Mouse (Mus musculus) urinary bladder, postnatal 25 days (tissue): ENCODE results near the gene Psmd11.
"Not testable (repeated sequence)": the region's sequence is repeated elsewhere in the genome, so short reads cannot be mapped to it uniquely, and the experiment has no call there.

Source experiments
- DNase-seq: peaks from one replicate; pipeline ENCODE4 v3.0.0; 2022; ENCODE audit warnings: low spot score

The Psmd11 gene

GRCm38 (mm10) chr11:80428381-80429008 lies at the start of gene Psmd11:
Psmd11 (plus strand) TSS chr11:80428615.
- peak; percentile 89 for DNase-seq

DNA sequence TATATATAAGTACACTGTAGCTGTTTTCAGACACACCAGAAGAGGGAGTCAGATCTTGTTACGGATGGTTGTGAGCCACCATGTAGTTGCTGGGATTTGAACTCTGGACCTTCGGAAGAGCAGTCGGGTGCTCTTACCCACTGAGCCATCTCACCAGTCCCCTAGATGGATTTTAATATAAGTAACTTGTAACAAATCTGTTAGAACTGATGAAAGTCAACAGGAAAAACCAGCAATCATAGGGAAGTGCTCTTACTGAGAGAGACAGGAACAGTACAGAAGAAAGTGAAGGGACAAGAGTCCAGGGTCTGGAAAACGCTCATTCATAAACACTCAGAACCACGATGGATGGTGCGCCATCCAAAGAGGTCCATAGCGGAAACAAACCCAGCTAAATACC lies 49.2 kb upstream of the Psmd11 start:
- not testable (repeated sequence) for DNase-seq

DNA sequence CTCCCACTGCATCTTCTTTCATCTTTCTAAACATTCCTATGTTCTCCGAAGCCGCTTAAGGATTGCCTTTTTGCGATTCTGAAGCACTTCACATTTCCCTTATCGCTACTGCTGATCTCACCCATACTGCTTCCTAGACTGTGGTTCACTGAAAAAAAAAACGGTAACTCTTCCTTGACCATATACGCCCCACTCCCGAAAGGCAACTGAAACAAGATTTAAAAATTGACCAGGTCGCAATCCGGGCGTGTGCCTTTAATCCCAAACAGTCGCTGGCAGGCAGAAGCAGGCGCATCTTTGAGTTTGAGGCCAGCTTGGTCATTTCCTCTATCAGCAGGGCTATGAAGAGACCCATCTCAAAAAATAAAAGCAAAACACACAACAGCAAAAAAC lies 45.8 kb upstream of the Psmd11 start:
- peak; percentile 19 for DNase-seq

DNA sequence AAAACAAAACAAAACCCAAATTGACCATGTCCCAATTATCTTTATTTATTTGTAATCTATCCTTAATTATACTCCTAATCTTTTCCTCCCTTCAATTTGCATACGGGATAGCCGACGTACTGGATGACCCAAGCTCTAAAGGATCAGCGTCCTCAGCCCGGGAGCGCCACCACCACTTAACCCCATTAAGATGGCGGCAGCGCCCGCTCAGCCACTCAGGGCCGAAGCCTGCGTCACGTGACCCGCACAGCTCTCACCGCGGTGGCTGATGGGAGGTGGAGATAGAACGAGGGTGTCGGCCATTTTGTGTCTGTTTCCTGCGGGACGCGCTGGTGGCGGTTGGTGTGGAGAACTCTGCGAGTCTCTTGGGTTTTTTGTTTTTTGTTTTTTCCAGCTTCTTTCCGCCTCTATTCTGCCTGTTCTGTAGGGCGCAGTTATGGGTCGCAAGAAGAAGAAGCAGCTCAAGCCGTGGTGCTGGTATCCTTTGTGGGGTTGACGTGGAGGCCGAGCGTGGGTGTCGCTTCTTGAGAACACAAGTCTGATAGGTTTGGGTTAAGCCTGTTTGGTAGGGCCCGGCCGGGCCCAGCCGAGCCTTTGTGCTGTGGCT lies 45.3 kb upstream of the Psmd11 start, which contains the start of gene Zfp207:
Gene Zfp207, plus strand, starts transcription at position 261 of the 607 bp plus-strand sequence.
- peak; percentile 94 for DNase-seq

DNA sequence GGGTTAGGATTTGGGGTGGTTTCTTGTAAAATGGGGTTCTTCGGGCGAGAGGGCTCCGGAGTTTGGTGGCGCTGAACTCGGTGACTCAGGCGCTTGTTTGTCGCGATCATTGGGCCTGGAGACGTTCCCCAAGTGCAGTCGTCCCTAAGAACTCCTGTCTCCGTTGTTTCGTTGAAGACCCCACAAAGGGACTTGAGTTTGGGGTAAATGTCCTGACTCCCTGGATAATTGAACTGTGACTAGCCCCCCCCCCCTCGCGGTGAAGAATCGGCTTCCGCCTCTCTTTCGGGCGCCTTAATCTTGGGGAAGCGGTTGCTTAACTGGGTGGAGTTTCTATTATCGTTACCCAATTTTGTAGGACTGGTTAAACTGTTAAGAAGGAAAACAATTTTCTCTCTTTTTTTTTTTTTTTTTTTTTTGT lies 44.8 kb upstream of the Psmd11 start:
- DNase-seq, result no peak

- DNase-seq, result no peak
Measured at GRCm38 (mm10) chr11:80384461-80384860, 44.0 kb upstream of the Psmd11 start.

DNA sequence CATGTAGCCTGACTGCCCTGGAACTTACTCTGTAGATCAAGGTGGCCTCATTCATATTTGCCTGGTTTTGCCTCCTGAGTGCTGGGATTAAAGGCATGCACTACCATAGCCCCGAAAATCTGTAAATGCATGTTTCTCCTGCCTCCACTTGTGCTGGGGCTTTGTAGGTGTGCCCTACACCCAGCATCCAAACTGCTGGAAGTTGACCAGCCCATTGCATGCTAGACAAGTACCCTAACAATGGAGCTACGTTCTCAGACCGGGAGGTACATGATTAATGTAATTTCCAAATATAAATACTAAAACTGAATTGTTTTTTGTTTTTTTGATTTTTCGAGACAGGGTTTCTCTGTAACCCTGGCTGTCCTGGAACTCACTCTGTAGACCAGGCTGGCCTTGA lies 43.4 kb upstream of the Psmd11 start:
- no peak for DNase-seq

DNA sequence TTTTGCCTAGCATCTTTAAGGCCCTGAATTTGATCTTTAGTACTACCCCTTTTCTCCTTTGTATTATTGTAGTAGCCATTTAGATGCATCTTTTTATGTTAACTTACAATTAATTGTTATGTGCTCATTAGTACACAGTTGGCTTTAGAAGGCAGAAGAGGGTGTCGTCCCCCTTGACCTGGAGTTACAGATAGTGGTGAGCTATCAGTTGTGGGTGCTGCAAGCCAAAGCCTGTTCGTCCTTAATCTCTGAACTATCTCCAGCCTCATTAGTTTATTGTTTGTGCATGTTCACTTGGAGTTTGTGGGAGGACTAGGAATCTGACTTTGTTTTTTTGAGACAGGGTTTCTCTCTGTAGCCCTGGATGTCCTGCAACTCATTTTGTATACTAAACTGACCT lies 41.6 kb upstream of the Psmd11 start:
- no peak for DNase-seq

DNA sequence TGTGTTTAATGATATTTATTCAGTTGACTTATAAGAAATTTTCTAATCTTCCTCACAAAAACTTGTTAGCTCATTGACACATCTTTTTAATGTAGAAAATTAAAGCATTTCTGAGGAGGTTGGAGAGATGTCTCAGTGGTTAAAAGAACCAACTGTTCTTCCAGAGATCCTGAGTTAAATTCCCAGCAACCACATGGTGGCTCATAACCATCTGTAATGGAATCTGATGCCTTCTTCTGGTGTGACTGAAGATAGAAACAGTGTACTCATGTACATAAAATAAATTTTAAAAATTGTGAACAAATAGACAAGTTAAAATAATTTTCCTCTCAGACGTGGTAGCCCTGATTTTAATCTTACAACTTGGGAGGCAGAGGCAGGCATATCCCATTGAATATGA lies 38.5 kb upstream of the Psmd11 start:
- DNase-seq, result no peak

DNA sequence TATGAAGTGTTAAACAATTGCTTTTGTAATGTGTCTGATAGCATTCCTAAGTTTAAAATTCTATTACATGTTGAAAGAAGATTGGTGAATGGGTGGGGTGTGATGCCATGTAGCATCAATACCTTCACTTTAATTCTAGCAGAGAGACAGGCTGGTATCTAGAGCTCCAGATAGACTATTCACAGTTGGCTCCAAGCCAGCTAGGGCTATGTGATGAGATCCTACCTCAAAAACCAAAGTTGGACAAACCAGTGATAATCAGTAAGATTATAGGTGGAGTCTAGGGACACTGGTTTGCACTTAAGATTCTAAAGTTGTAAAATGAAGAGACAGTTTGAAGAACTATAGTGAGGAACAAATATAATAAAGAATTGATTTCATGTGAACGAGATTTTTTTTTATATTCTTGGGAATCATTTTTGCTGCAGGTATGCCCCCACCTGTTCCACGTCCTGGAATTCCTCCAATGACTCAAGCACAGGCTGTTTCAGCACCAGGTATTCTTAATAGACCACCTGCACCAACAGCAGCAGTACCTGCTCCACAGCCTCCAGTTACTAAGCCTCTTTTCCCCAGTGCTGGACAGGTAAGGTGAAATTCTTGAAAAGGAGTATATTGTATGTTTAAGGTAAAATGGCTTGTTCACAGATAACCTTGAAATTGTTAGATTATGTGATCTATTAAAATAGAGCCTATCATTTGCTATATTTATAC lies 36.9 kb upstream of the Psmd11 start:
- no peak for DNase-seq

- no peak for DNase-seq
Measured at GRCm38 (mm10) chr11:80395930-80396329, 32.5 kb upstream of the Psmd11 start.

- DNase-seq, result no peak
Measured at GRCm38 (mm10) chr11:80396617-80397016, 31.8 kb upstream of the Psmd11 start.

DNA sequence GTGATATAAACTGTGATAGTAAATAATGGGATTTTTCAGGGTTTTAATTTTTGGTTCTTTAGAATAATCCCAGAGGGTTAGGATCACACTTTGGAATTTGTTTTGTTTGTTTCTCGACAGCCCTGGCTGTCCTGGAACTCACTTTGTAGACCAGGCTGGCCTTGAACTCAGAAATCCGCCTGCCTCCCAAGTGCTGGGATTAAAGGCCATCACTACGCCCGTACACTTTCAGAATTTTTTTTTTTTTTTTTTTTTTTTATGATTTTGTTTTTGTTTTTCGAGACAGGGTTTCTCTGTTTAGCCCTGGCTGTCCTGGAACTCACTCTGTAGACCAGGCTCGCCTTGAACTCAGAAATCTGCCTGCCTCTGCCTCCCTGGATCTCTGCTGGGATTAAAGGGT lies 20.5 kb upstream of the Psmd11 start:
- not testable (repeated sequence) for DNase-seq

DNA sequence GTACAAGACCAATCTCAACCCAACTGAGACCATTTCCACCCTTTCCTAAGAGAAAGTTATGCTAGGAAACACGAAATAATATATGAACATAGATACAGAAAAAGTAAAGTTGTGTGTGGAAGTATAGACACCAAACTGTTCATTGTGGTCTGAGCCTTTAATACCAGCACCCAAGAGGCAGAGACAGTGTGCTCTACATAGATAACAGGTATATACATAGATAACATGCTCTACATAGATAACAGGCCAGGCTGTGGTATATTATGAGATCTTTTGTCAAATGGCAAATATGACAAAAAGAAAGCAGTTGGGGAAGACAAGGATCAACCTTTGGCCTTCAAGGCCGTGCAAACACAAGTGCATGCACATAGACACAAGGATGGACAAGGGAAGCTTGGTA lies 18.0 kb upstream of the Psmd11 start:
- no peak for DNase-seq

DNA sequence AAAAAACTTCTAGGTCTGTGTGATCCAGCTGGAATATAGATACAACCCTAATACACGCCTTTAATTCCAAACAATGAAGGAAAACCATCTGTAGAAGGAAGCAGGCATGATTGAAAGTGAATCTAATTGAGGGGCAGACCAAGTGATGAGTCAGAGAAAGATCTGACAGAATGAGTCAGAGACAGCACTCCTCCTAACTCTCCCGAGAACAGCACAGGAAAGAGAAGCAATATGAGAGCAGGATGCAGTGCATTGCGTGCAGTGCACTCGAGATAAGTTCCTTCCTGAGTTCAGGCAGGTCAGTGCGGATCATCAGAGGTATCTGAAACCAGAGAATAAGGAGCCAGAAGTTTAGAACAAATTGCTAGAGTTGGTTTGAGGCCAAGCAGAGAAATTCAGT lies 11.3 kb upstream of the Psmd11 start:
- no peak for DNase-seq

GRCm38 (mm10) chr11:80419743-80420142 lies 8.7 kb upstream of the Psmd11 start:
- DNase-seq, result no peak

- no peak for DNase-seq
Measured at GRCm38 (mm10) chr11:80420202-80420984, 8.0 kb upstream of the Psmd11 start.

- DNase-seq, result no peak
Measured at GRCm38 (mm10) chr11:80421421-80422047, 6.9 kb upstream of the Psmd11 start.

- DNase-seq, result no peak
Measured at GRCm38 (mm10) chr11:80424691-80425090, 3.7 kb upstream of the Psmd11 start.

DNA sequence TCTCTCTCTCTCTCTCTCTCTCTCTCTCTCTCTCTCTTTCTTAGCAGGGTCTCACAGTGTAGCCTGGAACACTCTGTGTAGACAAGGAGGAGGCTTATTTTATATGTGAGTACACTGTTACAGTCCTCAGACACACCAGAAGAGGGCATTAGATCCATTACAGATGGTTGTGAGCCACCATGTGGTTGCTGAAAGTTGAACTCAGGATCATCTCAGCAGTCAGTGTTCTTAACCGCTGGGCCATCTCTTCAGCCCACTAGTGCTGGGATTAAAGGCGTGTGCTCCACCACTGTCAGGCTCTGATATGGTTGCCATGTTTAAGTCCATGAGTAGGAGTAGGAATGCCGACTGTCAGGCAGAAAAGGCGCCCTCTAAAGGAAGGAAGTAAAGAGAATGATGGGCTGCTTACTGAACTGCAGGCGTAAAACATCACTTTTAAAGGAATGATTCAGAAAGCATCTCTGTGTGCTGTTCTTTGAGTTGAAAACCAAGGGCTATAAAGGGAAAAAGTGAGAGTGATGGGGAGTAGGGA lies 3.1 kb upstream of the Psmd11 start:
- no peak for DNase-seq

DNA sequence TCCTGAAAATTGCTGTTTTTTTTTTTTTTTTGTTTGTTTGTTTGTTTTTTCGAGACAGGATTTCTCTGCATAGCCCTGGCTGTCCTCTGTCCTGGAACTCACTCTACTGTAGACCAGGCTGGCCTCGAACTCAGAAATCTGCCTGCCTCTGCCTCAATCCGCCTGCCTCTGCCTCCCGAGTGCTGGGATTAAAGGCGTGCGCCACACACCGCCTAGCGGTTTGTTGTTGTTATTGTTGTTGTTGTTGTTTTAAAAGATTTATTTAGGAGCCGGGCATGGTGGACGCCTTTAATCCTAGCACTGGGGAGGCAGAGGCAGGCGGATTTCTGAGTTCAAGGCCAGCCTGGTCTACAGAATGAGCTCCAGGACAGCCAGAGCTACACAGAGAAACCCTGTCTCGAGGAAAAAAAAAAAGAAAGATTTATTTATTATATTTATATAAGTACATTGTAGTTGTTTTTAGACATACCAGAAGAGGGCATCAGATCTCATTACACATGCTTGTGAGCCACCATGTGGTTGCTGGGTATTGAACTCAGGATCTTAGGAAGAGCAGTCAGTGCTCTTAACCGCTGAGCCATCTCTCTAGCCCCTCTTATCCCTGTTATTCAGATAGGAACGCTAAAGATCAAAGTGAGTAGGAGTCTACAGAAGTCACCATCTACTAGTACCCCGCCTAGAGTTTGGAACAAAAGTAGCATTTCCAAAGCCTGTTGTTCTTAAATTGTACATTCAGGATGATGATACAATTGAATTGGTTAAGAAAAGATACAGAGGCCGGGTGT lies 2.2 kb upstream of the Psmd11 start:
- DNase-seq, result not testable (repeated sequence)
